Mouse (Mus musculus) E14TG2a.4 (cell line): ENCODE measurements around the gene Ift52.

Experiments used
- H3K27me3 ChIP-seq: 2 replicates; pipeline ENCODE4 v1.6.1; 2014; ENCODE audit warnings: low read length, control low read depth; ENCODE audit not compliant: insufficient read depth
- H3K36me3 ChIP-seq: 2 replicates; pipeline ENCODE4 v1.6.1; 2014; ENCODE audit warnings: low read length, control low read depth; ENCODE audit not compliant: insufficient read depth
- H3K4me1 ChIP-seq: replicated peaks from 2 replicates; pipeline ENCODE4 v1.6.1; 2014; ENCODE audit warnings: low read depth, low read length, control low read depth
- H3K4me3 ChIP-seq: replicated peaks from 2 replicates; pipeline ENCODE4 v1.5.1; 2014; ENCODE audit warnings: mild to moderate bottlenecking, low read length
- H3K9me3 ChIP-seq: 2 replicates; pipeline ENCODE4 v1.6.1; 2014; ENCODE audit warnings: low read length, control low read depth
- CTCF ChIP-seq: conservative IDR thresholded peaks from 2 replicates; pipeline ENCODE4 v1.5.1; 2014; ENCODE audit warnings: low read length
- NANOG ChIP-seq: IDR thresholded peaks from 2 replicates; pipeline ENCODE4 v1.6.1; 2014; ENCODE audit warnings: borderline replicate concordance, low read length, mixed read lengths
- POU5F1 ChIP-seq: IDR thresholded peaks from 2 replicates; pipeline ENCODE4 v1.6.1; 2014; ENCODE audit warnings: low read length, borderline replicate concordance

Ift52 gene

GRCm38 (mm10) chr2:163060630-163061029 is 43.5 kb downstream of the Ift52 start:
- H3K27me3 ChIP-seq: no peaks in the 10 kb centered on the region
- no peaks in the 10 kb centered on the region for H3K9me3 ChIP-seq
- peaks cover 88% of the 10 kb centered on the region for H3K36me3 ChIP-seq
- peak overlapping the region; percentile 99 for H3K4me3 ChIP-seq
- H3K4me1 ChIP-seq: peaks cover 81% of the 10 kb centered on the region
- no peak for TF ChIP-seq POU5F1
- no peak for TF ChIP-seq CTCF
- no peak for TF ChIP-seq NANOG

- peaks cover 87% of the 10 kb centered on the region for H3K4me1 ChIP-seq
- no peaks in the 10 kb centered on the region for H3K9me3 ChIP-seq
- H3K4me3 ChIP-seq: peak overlapping the region; percentile 99
- no peaks in the 10 kb centered on the region for H3K27me3 ChIP-seq
- peaks cover 88% of the 10 kb centered on the region for H3K36me3 ChIP-seq
- no peak for TF ChIP-seq CTCF
- no peak for TF ChIP-seq NANOG
Measured at GRCm38 (mm10) chr2:163061203-163062118, 44.3 kb downstream of the Ift52 start.

DNA sequence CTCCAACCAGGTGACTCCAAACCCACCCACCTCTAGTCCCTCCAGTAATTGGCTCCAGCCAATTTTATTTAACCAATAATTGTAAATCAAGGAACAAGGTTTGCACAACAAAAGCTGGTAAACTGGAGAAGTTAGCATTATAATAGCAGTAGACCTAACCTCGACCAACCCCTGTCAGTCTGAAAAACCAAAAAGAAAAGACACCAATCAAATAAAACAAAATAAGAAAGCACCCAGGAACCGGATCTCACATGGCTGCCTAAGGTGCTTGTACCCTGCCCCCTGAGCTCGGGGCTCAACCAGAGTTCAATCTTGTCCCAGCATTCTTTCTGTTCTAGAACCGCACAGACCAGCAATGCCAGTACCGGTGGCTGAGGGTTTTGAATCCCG is 45.0 kb downstream of the Ift52 start:
- peaks cover 87% of the 10 kb centered on the region for H3K4me1 ChIP-seq
- H3K27me3 ChIP-seq: no peaks in the 10 kb centered on the region
- TF ChIP-seq NANOG (peak; percentile 73), CTCF (no peak), POU5F1 (no peak; the same call in 1 of the 2 replicates)
- no peaks in the 10 kb centered on the region for H3K9me3 ChIP-seq
- H3K4me3 ChIP-seq: peak overlapping the region; percentile 81
- H3K36me3 ChIP-seq: peaks cover 88% of the 10 kb centered on the region

DNA sequence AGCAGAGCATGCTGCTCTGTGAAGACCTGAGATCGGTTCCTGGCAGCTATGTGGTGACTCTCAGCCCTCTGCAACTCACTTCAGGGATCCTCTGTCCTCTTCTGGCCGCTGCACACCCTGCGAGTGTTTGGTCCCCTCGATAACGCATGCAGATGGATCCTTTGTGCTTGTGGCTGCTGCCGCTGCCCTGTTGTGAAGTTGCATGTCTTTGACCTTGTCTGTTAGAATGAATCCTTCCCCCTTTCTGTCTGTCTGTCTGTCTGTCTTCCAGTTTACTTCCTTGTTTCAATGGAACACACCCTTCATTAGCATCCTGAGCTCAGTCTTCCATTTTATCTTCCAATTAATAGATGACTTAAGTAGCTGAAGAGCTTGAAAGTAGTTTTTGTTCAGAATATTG is 49.2 kb downstream of the Ift52 start:
- Histone ChIP-seq H3K4me1 (peaks cover 92% of the 10 kb centered on the region), H3K36me3 (peaks cover 95% of the 10 kb centered on the region), H3K4me3 (peak overlapping the region; percentile 81), H3K9me3 (no peaks in the 10 kb centered on the region), H3K27me3 (no peaks in the 10 kb centered on the region)
- TF ChIP-seq POU5F1: no peak
- TF ChIP-seq NANOG: no peak
- TF ChIP-seq CTCF: no peak

GRCm38 (mm10) chr2:163067233-163067632 is 50.1 kb downstream of the Ift52 start:
- TF ChIP-seq POU5F1: 0 out of 2 replicates have a peak, but pooled peaks have one; percentile 3
- TF ChIP-seq NANOG: no peak
- peaks cover 96% of the 10 kb centered on the region for H3K4me1 ChIP-seq
- peak overlapping the region; percentile 81 for H3K4me3 ChIP-seq
- H3K9me3 ChIP-seq: no peaks in the 10 kb centered on the region
- H3K27me3 ChIP-seq: no peaks in the 10 kb centered on the region
- peaks cover 99% of the 10 kb centered on the region for H3K36me3 ChIP-seq

DNA sequence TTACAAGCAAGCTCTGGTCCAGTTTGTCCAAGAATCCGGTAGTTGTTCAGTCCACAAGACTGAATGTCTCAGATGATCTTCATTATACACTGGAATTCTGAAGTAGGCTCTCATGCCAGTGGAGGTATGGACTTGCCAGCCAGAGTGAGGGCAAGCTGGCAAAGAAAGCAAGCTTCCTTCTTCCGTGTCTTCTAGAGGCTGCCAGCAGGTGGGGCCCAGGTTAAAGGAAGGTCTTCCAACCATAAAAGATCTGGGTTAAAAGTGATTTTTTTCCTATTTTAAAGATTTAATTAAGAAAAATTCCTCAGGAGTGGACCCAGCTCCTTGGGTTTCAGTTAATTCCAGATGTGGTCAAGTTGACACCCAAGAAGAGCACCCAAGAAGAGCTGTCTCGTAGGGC is 53.1 kb downstream of the Ift52 start:
- no peak overlapping the region for H3K4me3 ChIP-seq
- no peaks in the 10 kb centered on the region for H3K27me3 ChIP-seq
- no peaks in the 10 kb centered on the region; the same call in 1 of the 2 replicates for H3K9me3 ChIP-seq
- H3K36me3 ChIP-seq: peaks cover 99% of the 10 kb centered on the region
- no peak for TF ChIP-seq POU5F1
- TF ChIP-seq NANOG: no peak
- no peak for TF ChIP-seq CTCF
- H3K4me1 ChIP-seq: peaks cover 94% of the 10 kb centered on the region

- Histone ChIP-seq H3K4me3 (peak overlapping the region; percentile 37), H3K4me1 (peaks cover 92% of the 10 kb centered on the region), H3K27me3 (no peaks in the 10 kb centered on the region), H3K9me3 (peaks cover 7% of the 10 kb centered on the region; the same call in 1 of the 2 replicates), H3K36me3 (peaks cover 99% of the 10 kb centered on the region)
- TF ChIP-seq NANOG (no peak), CTCF (no peak), POU5F1 (no peak)
Measured at GRCm38 (mm10) chr2:163071590-163071989, 54.4 kb downstream of the Ift52 start.

GRCm38 (mm10) chr2:163073023-163073757 is 56.0 kb downstream of the Ift52 start:
- TF ChIP-seq POU5F1 (no peak), NANOG (no peak), CTCF (no peak)
- Histone ChIP-seq H3K4me1 (peaks cover 94% of the 10 kb centered on the region), H3K4me3 (peak overlapping the region; percentile 37), H3K36me3 (peaks cover 100% of the 10 kb centered on the region), H3K9me3 (peaks cover 17% of the 10 kb centered on the region; the same call in 1 of the 2 replicates), H3K27me3 (no peaks in the 10 kb centered on the region)

DNA sequence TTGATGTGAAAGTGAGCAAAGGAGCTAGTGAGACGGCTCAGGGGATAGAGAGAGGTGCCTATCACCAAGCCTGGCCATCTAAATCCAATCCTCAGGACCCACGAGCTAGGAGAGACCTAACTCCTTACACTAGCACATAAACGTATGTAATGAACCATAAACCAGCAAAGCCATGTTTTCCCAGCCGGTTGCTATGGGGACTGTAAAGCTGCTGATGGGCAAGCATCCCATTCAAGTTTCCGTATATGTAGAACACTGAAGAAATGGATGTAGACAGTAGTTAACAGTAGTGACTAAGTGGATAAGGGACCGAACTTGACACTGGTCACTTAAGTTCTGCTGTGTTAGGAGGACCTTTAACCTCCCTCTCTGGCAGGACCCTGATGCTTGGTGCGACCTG is 56.9 kb downstream of the Ift52 start:
- H3K4me3 ChIP-seq: peak overlapping the region; percentile 37
- no peaks in the 10 kb centered on the region for H3K27me3 ChIP-seq
- peaks cover 17% of the 10 kb centered on the region; the same call in 1 of the 2 replicates for H3K9me3 ChIP-seq
- TF ChIP-seq POU5F1 (no peak), NANOG (no peak), CTCF (no peak)
- peaks cover 92% of the 10 kb centered on the region for H3K4me1 ChIP-seq
- peaks cover 100% of the 10 kb centered on the region for H3K36me3 ChIP-seq
